Mouse (Mus musculus): ENCODE results near the gene Nptn.

- no peak for TF ChIP-seq POLR2A (IDR thresholded peaks at IDR 0.05; ENCODE audit: insufficient read depth, low read depth, low read length)
- TF ChIP-seq CTCF (IDR thresholded peaks at IDR 0.05; ENCODE audit: insufficient read depth, low read depth, low read length): no peak
Measured at GRCm38 (mm10) chr9:58552083-58552482, 30.0 kb upstream of the Nptn start.

All from olfactory bulb, adult 2 months (tissue).